Mouse (Mus musculus) heart, embryonic 16.5 days (tissue): Measurements from ENCODE around the gene Prph. TPM values are rescaled to one million over a fixed set of nuclear protein-coding genes. Genes with fewer than 3 reads are reported as not detected.
A peak's percentile ranks its signal among the peaks of the same experiment; 100 is the strongest.

Experiments
- ATAC-seq: fragments of 200-750 bp; cut with Nextera tagmentation; replicated peaks from 2 replicates; pipeline ENCODE4 v1.8.0; 2017; ENCODE audit warnings: moderate number of reproducible peaks; ENCODE audit not compliant: insufficient read depth, low FRiP score; ENCODE audit errors: extremely low read depth
- H3K27ac ChIP-seq: fragments of 300-500 bp; sonication (generic); 2 replicates; pipeline ENCODE4 v1.5.1; 2014; ENCODE audit warnings: mild to moderate bottlenecking, low read length, control low read depth, moderate library complexity
- H3K27me3 ChIP-seq: fragments of 300-500 bp; sonication (generic); 2 replicates; pipeline ENCODE4 v1.6.1; 2014; ENCODE audit warnings: low read length, mixed read lengths; ENCODE audit not compliant: control insufficient read depth, insufficient read depth
- H3K36me3 ChIP-seq: fragments of 300-500 bp; sonication (generic); 2 replicates; pipeline ENCODE4 v1.6.1; 2014; ENCODE audit not compliant: control insufficient read depth, insufficient read depth
- H3K4me1 ChIP-seq: fragments of 300-500 bp; sonication (generic); 2 replicates; pipeline ENCODE4 v1.6.1; 2014; ENCODE audit warnings: low read length, mixed read lengths; ENCODE audit not compliant: control insufficient read depth, insufficient read depth
- H3K4me2 ChIP-seq: fragments of 300-500 bp; sonication (generic); 2 replicates; pipeline ENCODE4 v1.6.1; 2014; ENCODE audit warnings: low read depth, mild to moderate bottlenecking, control low read depth, low read length
- H3K4me3 ChIP-seq: fragments of 300-500 bp; sonication (generic); 2 replicates; pipeline ENCODE4 v1.5.1; 2014; ENCODE audit warnings: mild to moderate bottlenecking, control low read depth, low read length
- H3K9ac ChIP-seq: fragments of 300-500 bp; sonication (generic); 2 replicates; pipeline ENCODE4 v1.6.1; 2014; ENCODE audit warnings: low read length, control low read depth
- H3K9me3 ChIP-seq: fragments of 300-500 bp; sonication (generic); replicated peaks from 2 replicates; pipeline ENCODE4 v1.6.1; 2016; ENCODE audit warnings: low read length; ENCODE audit not compliant: control insufficient read depth
- WGBS: fragments of 180-500 bp; shearing (Covaris S2); extraction: QIAGEN DNeasy Blood & Tissue Kit; methylation state at CpG from one replicate; pipeline ENCODE4 v1.1.7; 2014; 5-methylcytosine and 5-hydroxymethylcytosine counted together
- polyA plus RNA-seq: library from polyadenylated mRNA; unstranded; fragments of >200 nt; fragmentation: Nextera tagmentation; extraction: Ambion mirVana; gene quantifications from 2 replicates; pipeline ENCODE4 v1.2.1, GENCODE M21; 2015

Prph gene
- polyA plus RNA-seq, 1 experiment from 2014 or later = 2.4 TPM

DNA sequence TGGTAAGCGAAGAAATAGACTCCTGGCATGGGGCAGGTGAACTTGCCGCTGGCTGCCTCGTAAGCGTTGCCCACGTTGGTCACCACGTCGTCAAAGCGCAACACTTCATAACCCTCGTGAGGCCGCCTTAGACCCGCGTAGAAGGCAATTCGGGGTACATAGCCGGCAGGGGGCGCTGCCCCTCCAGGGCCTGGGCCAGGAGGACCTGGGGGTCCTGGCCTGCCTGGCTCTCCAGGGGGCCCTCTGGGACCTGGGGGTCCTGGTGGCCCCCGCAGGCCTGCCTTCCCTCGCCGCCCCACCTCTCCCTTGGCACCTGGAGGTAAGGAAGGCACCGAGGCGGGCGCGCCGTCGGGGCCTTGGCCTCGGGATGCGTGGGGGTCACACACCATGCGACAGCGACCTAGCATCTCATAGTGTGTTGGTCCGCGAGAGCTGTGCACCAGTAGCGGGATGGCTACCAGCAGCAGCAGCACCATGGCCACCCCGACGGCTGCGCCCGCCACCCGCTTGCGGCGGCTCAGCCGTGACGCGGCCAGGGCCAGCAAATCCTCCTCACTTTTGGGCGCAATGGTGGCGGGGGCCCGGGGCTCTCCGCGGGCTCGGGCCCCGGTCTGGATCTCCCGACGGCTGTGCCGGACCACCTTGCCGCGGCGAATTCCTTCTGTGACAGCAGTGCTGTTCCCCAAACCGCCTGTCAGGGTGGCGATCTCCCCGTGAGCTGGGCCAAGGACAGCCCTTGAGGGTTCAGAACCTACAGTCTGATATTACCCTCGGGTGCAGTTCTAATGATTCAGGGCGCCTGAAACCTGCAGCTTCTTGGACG lies 32.5 kb downstream of the Prph start, which contains the start of gene C1ql4:
Gene C1ql4 (minus strand): TSS at position 565 of the 823 bp plus-strand sequence.
- peak within 1 kb of the TSS; percentile 40 for H3K4me3 ChIP-seq
- H3K27ac ChIP-seq = no peak within 1 kb of the TSS
- 9% methylated on average over 60 of the region's 60 CpGs for WGBS
- peaks cover 78% of the 10 kb centered on the region for H3K27me3 ChIP-seq
- peak within 1 kb of the TSS; percentile 59 for H3K4me2 ChIP-seq
- 0 out of 2 replicates have a peak, but pooled peaks cover 4% of the 10 kb centered on the region for H3K4me1 ChIP-seq
- H3K9me3 ChIP-seq = no peaks in the 10 kb centered on the region
- H3K9ac ChIP-seq = no peak within 1 kb of the TSS
- no peak for ATAC-seq
- H3K36me3 ChIP-seq = peaks cover 7% of the 10 kb centered on the region

DNA sequence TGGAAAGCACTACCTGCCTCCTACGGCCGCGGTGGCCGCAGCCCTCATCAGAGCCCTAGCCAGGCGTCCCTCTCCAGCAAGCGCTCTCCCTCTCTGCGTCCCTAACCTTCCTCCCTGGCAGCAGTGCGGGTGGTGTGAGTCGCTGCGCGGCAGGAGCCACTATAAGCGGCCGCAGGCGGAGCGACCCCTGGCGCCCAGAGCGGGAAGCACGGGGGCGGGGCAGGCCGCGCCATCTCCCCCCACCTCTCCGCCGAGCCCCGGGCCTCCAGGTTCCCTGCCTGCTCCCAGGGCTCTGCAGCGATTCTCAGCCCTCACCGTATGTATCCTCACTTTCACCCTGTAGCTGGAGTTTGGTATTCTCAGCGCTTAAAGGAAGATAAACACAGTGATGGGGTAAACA lies 33.3 kb downstream of the Prph start:
- under 1% methylated on average over 27 of the region's 27 CpGs for WGBS
- ATAC-seq = peak; percentile 80
- no peak overlapping the region for H3K9ac ChIP-seq

DNA sequence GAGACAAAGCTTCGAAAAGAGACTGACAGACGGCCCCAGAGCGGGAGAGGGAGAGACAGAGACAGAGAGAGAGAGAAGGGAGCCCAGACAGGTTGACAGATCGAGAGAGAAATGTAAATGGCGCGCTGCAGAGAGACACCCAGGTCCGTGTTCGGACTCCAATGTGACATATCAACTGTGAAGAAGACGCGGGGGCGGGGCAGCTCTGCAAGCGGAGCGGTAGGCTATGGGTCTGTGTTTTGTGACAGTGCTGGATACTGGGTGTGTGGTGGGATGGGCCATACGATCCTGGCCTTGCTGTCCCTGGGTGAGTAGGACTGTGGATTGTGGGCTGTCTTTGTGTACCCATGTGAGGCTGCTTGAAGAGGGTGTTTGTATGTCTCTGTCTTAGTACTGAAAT lies 34.1 kb downstream of the Prph start:
- H3K4me1 ChIP-seq = peaks cover 8% of the 10 kb centered on the region
- WGBS = 14% methylated on average over 14 of the region's 14 CpGs
- peaks cover 87% of the 10 kb centered on the region for H3K27me3 ChIP-seq
- no peaks in the 10 kb centered on the region for H3K36me3 ChIP-seq
- no peaks in the 10 kb centered on the region for H3K9me3 ChIP-seq
- no peak overlapping the region for H3K9ac ChIP-seq
- ATAC-seq = no peak
- H3K4me3 ChIP-seq = 0 out of 2 replicates have a peak overlapping the region, but pooled peaks have one; percentile 4
- peak overlapping the region; percentile 59 for H3K4me2 ChIP-seq
- no peak overlapping the region for H3K27ac ChIP-seq

More for the DNA sequence above, 33.3 kb downstream of the Prph start:
- no peaks in the 10 kb centered on the region for H3K9me3 ChIP-seq
- H3K4me2 ChIP-seq = peak overlapping the region; percentile 59
- 0 out of 2 replicates have a peak, but pooled peaks cover 4% of the 10 kb centered on the region for H3K4me1 ChIP-seq
- no peak overlapping the region for H3K27ac ChIP-seq
- H3K36me3 ChIP-seq = no peaks in the 10 kb centered on the region
- peak overlapping the region; percentile 40 for H3K4me3 ChIP-seq
- peaks cover 86% of the 10 kb centered on the region for H3K27me3 ChIP-seq

DNA sequence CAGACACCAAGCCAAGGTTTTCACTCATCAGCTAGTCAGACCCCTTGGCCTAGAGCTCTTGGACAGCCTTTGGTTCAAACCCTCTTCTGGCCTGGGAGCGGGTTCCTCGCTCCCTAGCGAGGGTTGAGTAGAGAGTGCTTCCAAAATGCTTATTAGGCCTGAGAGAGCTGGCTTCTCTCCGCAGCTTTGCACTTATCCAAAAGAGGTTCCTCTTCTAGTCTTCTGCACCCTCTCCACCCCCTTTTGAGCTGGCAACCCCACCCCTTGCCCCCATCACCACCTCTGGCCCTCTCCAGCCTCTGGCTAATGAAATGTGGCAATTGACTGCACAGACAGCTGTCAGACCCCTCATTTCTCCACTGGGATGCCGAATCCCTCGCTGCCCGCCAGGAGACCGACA lies 37.9 kb downstream of the Prph start, which contains the start of gene Dnajc22:
Gene Dnajc22 (plus strand): TSS at position 301 of the 400 bp plus-strand sequence.
- peaks cover 22% of the 10 kb centered on the region for H3K4me1 ChIP-seq

DNA sequence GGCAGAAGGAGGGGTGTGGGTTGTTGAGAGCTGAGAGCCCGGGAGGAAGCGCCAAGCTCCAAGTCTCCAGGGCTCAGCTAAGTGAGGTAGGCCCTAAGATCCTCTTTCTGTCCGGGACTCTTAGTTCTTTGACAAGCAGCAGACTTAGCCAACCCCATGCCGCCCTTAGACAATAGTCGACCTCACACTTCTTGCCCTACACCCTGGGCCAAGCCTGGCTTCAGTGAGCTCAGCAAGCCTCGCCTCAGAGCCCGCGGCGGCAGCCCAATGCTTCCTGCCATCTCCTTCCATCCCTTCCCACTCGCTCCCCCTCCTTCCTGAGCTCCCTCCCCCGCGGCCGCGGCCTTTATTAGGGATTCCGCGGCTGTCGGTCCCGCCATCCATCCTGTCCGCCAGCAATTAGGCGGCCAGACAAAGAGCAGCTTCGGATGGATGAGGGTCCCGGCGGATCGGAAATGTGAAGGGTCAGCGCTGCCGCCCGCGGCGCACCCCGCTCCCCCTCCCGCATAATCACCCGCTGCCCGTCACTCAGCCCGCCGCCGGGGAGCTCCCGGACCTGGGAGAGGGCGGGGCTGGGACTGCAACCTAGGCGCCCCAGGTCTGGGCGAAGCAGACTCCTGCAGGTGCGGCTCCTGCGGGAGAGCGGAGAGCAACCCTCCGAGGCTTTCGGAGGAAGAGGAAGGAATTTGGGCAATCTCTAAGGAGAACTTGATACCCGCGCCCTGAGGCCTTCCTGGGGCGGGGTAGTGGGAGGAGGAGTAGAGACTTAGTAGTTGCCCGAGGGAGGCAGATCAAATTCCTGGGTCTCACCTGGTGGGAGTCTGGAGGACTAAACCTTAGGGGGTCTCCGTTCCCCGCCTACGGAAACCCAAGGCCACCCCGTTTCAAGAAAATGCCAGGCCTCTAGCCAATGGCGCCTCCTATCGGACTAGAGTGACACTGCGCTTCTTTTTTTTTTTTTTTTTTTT lies 38.6 kb downstream of the Prph start:
- ATAC-seq = no peak
- no peaks in the 10 kb centered on the region for H3K36me3 ChIP-seq
- no peak overlapping the region for H3K27ac ChIP-seq
- H3K9ac ChIP-seq = peak overlapping the region; percentile 35
- H3K9me3 ChIP-seq = no peaks in the 10 kb centered on the region
- H3K4me1 ChIP-seq = peaks cover 27% of the 10 kb centered on the region
- WGBS = 2% methylated on average over 56 of the region's 56 CpGs
- peaks cover 85% of the 10 kb centered on the region for H3K27me3 ChIP-seq
- peak overlapping the region; percentile 75 for H3K4me2 ChIP-seq
- H3K4me3 ChIP-seq = peak overlapping the region; percentile 49

More for the DNA sequence above, 37.9 kb downstream of the Prph start, which contains the start of gene Dnajc22:
- no peak for ATAC-seq
- Histone ChIP-seq H3K36me3 (no peaks in the 10 kb centered on the region), H3K4me2 (peak within 1 kb of the TSS; percentile 75), H3K9ac (peak within 1 kb of the TSS; percentile 35), H3K4me3 (peak within 1 kb of the TSS; percentile 49), H3K27me3 (peaks cover 90% of the 10 kb centered on the region), H3K27ac (no peak within 1 kb of the TSS), H3K9me3 (no peaks in the 10 kb centered on the region)
- WGBS = 55% methylated on average over 8 of the region's 8 CpGs

DNA sequence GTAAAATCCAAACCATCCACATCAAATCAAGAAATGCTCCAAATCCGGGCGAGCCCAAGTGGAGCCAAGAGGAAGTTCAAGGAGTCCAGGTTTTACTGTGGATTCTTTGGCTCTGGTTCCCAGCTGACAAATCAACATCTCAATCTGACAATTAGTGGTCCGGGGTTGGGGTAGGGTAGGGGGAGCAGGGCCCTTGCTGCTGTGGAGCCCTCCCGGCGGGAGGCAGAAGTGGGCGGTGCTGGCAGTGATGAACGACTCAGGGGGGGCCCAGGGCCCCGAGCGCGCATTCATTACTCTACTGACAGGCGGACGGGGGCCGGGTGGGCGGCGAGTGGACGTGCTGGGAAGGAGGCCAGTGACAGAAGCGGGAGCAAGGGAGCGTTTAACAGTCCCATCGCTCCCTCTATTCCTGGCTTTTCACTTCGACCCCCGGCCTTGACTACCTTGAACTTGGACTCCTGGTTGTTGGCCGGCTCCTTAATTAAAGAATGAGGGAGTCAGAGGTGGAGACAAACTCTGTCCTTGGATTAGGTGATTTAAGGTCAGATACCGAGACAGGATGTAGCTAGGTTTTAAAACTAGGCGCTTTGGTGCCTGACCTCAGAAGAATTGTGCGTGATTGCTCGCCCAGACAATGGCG lies 39.8 kb downstream of the Prph start:
- Histone ChIP-seq H3K9me3 (no peaks in the 10 kb centered on the region), H3K9ac (no peak overlapping the region), H3K36me3 (no peaks in the 10 kb centered on the region), H3K4me2 (peak overlapping the region; percentile 1; the same call in 1 of the 2 replicates), H3K4me3 (no peak overlapping the region), H3K27me3 (peaks cover 83% of the 10 kb centered on the region), H3K4me1 (peaks cover 23% of the 10 kb centered on the region), H3K27ac (no peak overlapping the region)
- 4% methylated on average over 27 of the region's 27 CpGs for WGBS
- no peak for ATAC-seq

DNA sequence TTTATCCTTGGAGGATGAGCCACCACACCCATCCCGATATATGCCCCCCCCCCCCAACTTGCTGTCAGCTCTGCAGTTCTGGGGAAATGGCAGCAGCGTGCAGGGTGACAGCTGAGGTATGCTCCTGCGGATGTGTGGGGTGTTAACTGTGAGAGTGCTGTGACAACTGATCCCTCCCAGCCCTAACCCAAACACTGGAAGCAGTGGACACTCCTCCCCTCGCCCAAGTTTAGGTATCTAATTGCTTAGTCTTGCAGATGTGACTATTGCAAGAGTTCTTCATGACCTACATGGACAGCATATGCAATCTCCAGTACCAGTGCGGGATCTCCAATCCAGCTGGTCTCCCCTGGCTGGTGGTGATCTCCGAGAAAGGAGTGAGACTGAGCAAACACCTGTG lies 40.4 kb downstream of the Prph start:
- ATAC-seq = no peak
- no peak overlapping the region for H3K4me2 ChIP-seq
- H3K9ac ChIP-seq = no peak overlapping the region
- H3K4me1 ChIP-seq = peaks cover 23% of the 10 kb centered on the region
- no peak overlapping the region for H3K27ac ChIP-seq
- no peak overlapping the region for H3K4me3 ChIP-seq
- H3K9me3 ChIP-seq = no peaks in the 10 kb centered on the region
- H3K27me3 ChIP-seq = peaks cover 77% of the 10 kb centered on the region
- WGBS = 19% methylated on average over 6 of the region's 6 CpGs
- H3K36me3 ChIP-seq = no peaks in the 10 kb centered on the region

DNA sequence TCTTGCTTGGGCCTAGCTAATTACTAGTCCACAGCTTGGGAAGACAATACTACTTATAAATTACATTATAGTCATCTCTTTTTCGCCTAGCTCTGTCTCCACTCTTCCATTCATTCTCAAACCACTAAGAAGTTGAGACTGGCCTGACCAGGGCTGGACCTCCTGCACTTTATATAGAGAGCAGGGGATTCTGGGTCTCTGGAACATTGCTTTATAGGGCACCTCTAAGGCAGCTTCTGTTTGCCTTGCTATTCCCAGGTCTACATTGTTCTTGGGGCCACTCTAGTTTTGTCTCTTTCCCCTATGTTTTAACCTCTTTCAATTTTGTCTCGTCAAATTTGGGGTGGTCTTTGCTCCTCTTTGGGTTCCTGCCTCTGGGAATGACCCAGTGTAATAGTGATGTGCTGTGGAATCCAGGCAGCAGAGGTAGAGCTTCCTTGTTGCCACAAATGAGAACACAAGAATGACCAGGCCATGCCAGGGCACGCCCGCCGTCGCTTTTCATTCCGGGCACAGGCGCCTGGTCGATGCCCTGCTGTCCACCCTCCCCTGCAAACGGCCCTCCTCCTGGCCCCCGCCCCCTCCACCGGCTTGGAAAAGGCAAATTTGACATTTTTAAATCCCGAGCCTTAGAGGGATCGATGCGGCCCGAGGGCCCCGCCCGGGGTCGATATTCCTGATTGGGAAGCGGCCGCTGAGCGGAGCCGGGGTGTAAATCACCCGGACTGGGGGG lies 41.3 kb downstream of the Prph start:
- Histone ChIP-seq H3K27me3 (peaks cover 69% of the 10 kb centered on the region), H3K4me1 (peaks cover 23% of the 10 kb centered on the region), H3K9me3 (no peaks in the 10 kb centered on the region), H3K36me3 (no peaks in the 10 kb centered on the region), H3K9ac (no peak overlapping the region; the same call in 1 of the 2 replicates), H3K4me2 (peak overlapping the region; percentile 79), H3K27ac (no peak overlapping the region), H3K4me3 (peak overlapping the region; percentile 53)
- 8% methylated on average over 24 of the region's 24 CpGs for WGBS
- ATAC-seq = no peak
